Comparison of ENCODE assay signal across 8 mouse cellular contexts in genomic region chr10:79987771-79988505, GRCm38 (mm10). TPM values are rescaled to one million over a fixed set of nuclear protein-coding genes. Genes with fewer than 3 reads are reported as not detected.
A peak's percentile ranks its signal among the peaks of the same experiment; 100 is the strongest.
DNase-seq lines count a peak whose midpoint lies in the region; ATAC-seq and TF ChIP-seq lines count a peak whose summit lies in the region.

No protein-coding gene starts in this region.

- H3K36me3 ChIP-seq in thymus, adult 2 months (ENCODE audit: control insufficient read depth, insufficient read depth, low read length), result 0 out of 2 replicates have a peak, but pooled peaks cover 5% of the 10 kb centered on the region
- no peaks in the 10 kb centered on the region for H3K36me3 ChIP-seq in forebrain, embryonic 15.5 days
- no peaks in the 10 kb centered on the region for H3K36me3 ChIP-seq in liver, embryonic 14.5 days (replicated peaks; ENCODE audit: control insufficient read depth, insufficient read depth, low read depth)
- peaks cover 11% of the 10 kb centered on the region; the same call in 1 of the 2 replicates for H3K36me3 ChIP-seq in stomach, embryonic 14.5 days (ENCODE audit: control insufficient read depth, insufficient read depth, low read length)

- peak overlapping the region; percentile 69 for H3K27ac ChIP-seq in thymus, adult 2 months (ENCODE audit: control insufficient read depth, insufficient read depth, low read length)
- no peak overlapping the region for H3K27ac ChIP-seq in forebrain, embryonic 15.5 days (replicated peaks)
- H3K27ac ChIP-seq in liver, embryonic 14.5 days, result no peak overlapping the region; the same call in 1 of the 2 replicates
- H3K27ac ChIP-seq in stomach, embryonic 14.5 days (ENCODE audit: low read length), result peak overlapping the region; percentile 98
- H3K27ac ChIP-seq in cerebellum, adult 2 months (ENCODE audit: insufficient read depth, low read length), result no peak overlapping the region

- TF ChIP-seq POLR2A in thymus, adult 2 months (IDR thresholded peaks at IDR 0.05; ENCODE audit: control insufficient read depth, extremely low read depth, insufficient read depth, low read length, poor library complexity), result no peak
- no peak for TF ChIP-seq POLR2A in cerebellum, adult 2 months (IDR thresholded peaks at IDR 0.05; ENCODE audit: borderline replicate concordance, insufficient read depth, low read length)

- H3K4me1 ChIP-seq in thymus, adult 2 months (replicated peaks; ENCODE audit: control insufficient read depth, insufficient read depth, low read length), result peaks cover 52% of the 10 kb centered on the region
- H3K4me1 ChIP-seq in forebrain, embryonic 15.5 days, result peaks cover 38% of the 10 kb centered on the region
- peaks cover 30 to 41% of the 10 kb centered on the region in 2 experiments for H3K4me1 ChIP-seq in liver, embryonic 14.5 days (replicated peaks; ENCODE audit: control insufficient read depth in 2 of 2, insufficient read depth in 2 of 2, low read length in 1 of 2)
- peaks cover 37% of the 10 kb centered on the region for H3K4me1 ChIP-seq in stomach, embryonic 14.5 days (ENCODE audit: control insufficient read depth, insufficient read depth, low read length)
- peaks cover 8% of the 10 kb centered on the region; the same call in 1 of the 2 replicates for H3K4me1 ChIP-seq in cerebellum, adult 2 months (ENCODE audit: control insufficient read depth, insufficient read depth, low read length)

- no peak for TF ChIP-seq CTCF in thymus, adult 2 months (IDR thresholded peaks at IDR 0.05; ENCODE audit: borderline replicate concordance, control insufficient read depth, extremely low read depth, insufficient read depth, low read length, poor library complexity)
- no peak for TF ChIP-seq CTCF in liver, embryonic 14.5 days (IDR thresholded peaks at IDR 0.05; ENCODE audit: low read depth)
- TF ChIP-seq CTCF in cerebellum, adult 2 months (IDR thresholded peaks at IDR 0.05; ENCODE audit: borderline replicate concordance, insufficient read depth, low read depth, low read length), result no peak

- DNase-seq in thymus, adult 2 months, result no peak
- DNase-seq in thymus, postnatal 25 days, result no peak
- no peak for DNase-seq in liver, embryonic 14.5 days (ENCODE audit: low read depth in 3 of 3, low spot score in 3 of 3)
- no peak for DNase-seq in cerebellum, postnatal 4 days (ENCODE audit: low spot score in 2 of 2)
- no peak for DNase-seq in cerebellum, adult 2 months
- no peak for DNase-seq in right cerebral cortex, postnatal 10 days (ENCODE audit: low spot score in 2 of 2)

- WGBS in thymus, adult 2 months, result 29% methylated on average over 27 of the region's 27 CpGs
- 13% methylated on average over 27 of the region's 27 CpGs for WGBS in forebrain, embryonic 15.5 days
- 18% methylated on average over 27 of the region's 27 CpGs for WGBS in liver, embryonic 14.5 days (ENCODE audit: insufficient replicate concordance)
- 9% methylated on average over 27 of the region's 27 CpGs for WGBS in stomach, embryonic 14.5 days
- WGBS in cerebellum, adult 2 months, result 19% methylated on average over 27 of the region's 27 CpGs

- H3K9ac ChIP-seq in forebrain, embryonic 15.5 days (replicated peaks), result peak overlapping the region; percentile 25
- H3K9ac ChIP-seq in liver, embryonic 14.5 days (replicated peaks), result peak overlapping the region; percentile 45
- H3K9ac ChIP-seq in stomach, embryonic 14.5 days (replicated peaks; ENCODE audit: low read depth, low read length), result peak overlapping the region; percentile 85

- TF ChIP-seq EP300 in liver, embryonic 14.5 days (IDR thresholded peaks at IDR 0.05; ENCODE audit: low read depth), result no peak

- H3K9me3 ChIP-seq in forebrain, embryonic 15.5 days, result no peaks in the 10 kb centered on the region
- H3K9me3 ChIP-seq in liver, embryonic 14.5 days (ENCODE audit: control insufficient read depth, low read length), result no peaks in the 10 kb centered on the region; the same call in 1 of the 2 replicates
- peaks cover 7% of the 10 kb centered on the region; the same call in 1 of the 2 replicates for H3K9me3 ChIP-seq in stomach, embryonic 14.5 days (ENCODE audit: control insufficient read depth, low read depth, low read length)

- no peak for ATAC-seq in forebrain, embryonic 15.5 days (replicated peaks)
- ATAC-seq in liver, embryonic 14.5 days (ENCODE audit: insufficient read depth), result no peak
- no peak for ATAC-seq in stomach, embryonic 14.5 days (ENCODE audit: insufficient number of reproducible peaks, insufficient read depth, low FRiP score, low read depth)

- H3K27me3 ChIP-seq in thymus, adult 2 months (ENCODE audit: control insufficient read depth, insufficient read depth, low read length), result no peaks in the 10 kb centered on the region
- peaks cover 44% of the 10 kb centered on the region for H3K27me3 ChIP-seq in forebrain, embryonic 15.5 days
- peaks cover 23% of the 10 kb centered on the region for H3K27me3 ChIP-seq in liver, embryonic 14.5 days (ENCODE audit: control insufficient read depth, insufficient read depth, low read length)
- H3K27me3 ChIP-seq in stomach, embryonic 14.5 days (ENCODE audit: control insufficient read depth, insufficient read depth, low read length), result no peaks in the 10 kb centered on the region
- H3K27me3 ChIP-seq in cerebellum, adult 2 months (ENCODE audit: control insufficient read depth, insufficient read depth, low read length), result no peaks in the 10 kb centered on the region

- H3K4me2 ChIP-seq in forebrain, embryonic 15.5 days (replicated peaks), result peak overlapping the region; percentile 45
- H3K4me2 ChIP-seq in liver, embryonic 14.5 days (ENCODE audit: low read depth), result peak overlapping the region; percentile 97
- H3K4me2 ChIP-seq in stomach, embryonic 14.5 days (replicated peaks; ENCODE audit: low read depth, low read length), result peak overlapping the region; percentile 53

- peak overlapping the region; percentile 53 for H3K4me3 ChIP-seq in thymus, adult 2 months (ENCODE audit: control insufficient read depth, insufficient read depth, low read length)
- H3K4me3 ChIP-seq in forebrain, embryonic 15.5 days, result peak overlapping the region; percentile 33
- peak overlapping the region; percentile 47 to 57 for H3K4me3 ChIP-seq in liver, embryonic 14.5 days (ENCODE audit: insufficient read depth in 1 of 2, low read depth in 2 of 2, low read length in 2 of 2)
- H3K4me3 ChIP-seq in stomach, embryonic 14.5 days (ENCODE audit: low read depth, low read length), result peak overlapping the region; percentile 76
- no peak overlapping the region for H3K4me3 ChIP-seq in cerebellum, adult 2 months (replicated peaks; ENCODE audit: insufficient read depth, low read depth, low read length)

RNA-seq across cellular contexts. Expression of gene Cnn2, which starts 0.4 kb away (rescaled TPM):
- 239 and 245 TPM in 2 replicates for polyA plus RNA-seq in thymus, adult 2 months (2012; rRNA removed)
- 26.7 and 29.1 TPM in 2 replicates for polyA plus RNA-seq in forebrain, embryonic 15.5 days (2015; fragmentation: Nextera tagmentation; extraction: Ambion mirVana)
- 14.3 and 15.8 TPM in 2 replicates for polyA plus RNA-seq in liver, embryonic 14.5 days (2012; rRNA removed)
- polyA plus RNA-seq in liver, embryonic 14.5 days (2014; fragmentation: Nextera tagmentation; extraction: Ambion mirVana), result 33.8 and 39.7 TPM in 2 replicates
- 397 and 424 TPM in 2 replicates for polyA plus RNA-seq in stomach, embryonic 14.5 days (2014; fragmentation: Nextera tagmentation; extraction: Ambion mirVana)
- 8.2 and 9.3 TPM in 2 replicates for polyA plus RNA-seq in cerebellum, adult 2 months (2012; rRNA removed)

RNA-seq across cellular contexts. Expression of gene Tmem259, which starts 3.8 kb away (rescaled TPM):
- 540 and 566 TPM in 2 replicates for polyA plus RNA-seq in thymus, adult 2 months (2012; rRNA removed)
- 21.7 and 23.1 TPM in 2 replicates for polyA plus RNA-seq in forebrain, embryonic 15.5 days (2015; fragmentation: Nextera tagmentation; extraction: Ambion mirVana)
- 59.7 and 79.7 TPM in 2 replicates for polyA plus RNA-seq in liver, embryonic 14.5 days (2012; rRNA removed)
- polyA plus RNA-seq in liver, embryonic 14.5 days (2014; fragmentation: Nextera tagmentation; extraction: Ambion mirVana), result 5.9 and 8.6 TPM in 2 replicates
- polyA plus RNA-seq in stomach, embryonic 14.5 days (2014; fragmentation: Nextera tagmentation; extraction: Ambion mirVana), result 15.6 and 16.7 TPM in 2 replicates
- 191 and 204 TPM in 2 replicates for polyA plus RNA-seq in cerebellum, adult 2 months (2012; rRNA removed)

RNA-seq across cellular contexts. Expression of gene Abca7, which starts 8.4 kb away (rescaled TPM):
- 79.5 and 83.5 TPM in 2 replicates for polyA plus RNA-seq in thymus, adult 2 months (2012; rRNA removed)
- polyA plus RNA-seq in forebrain, embryonic 15.5 days (2015; fragmentation: Nextera tagmentation; extraction: Ambion mirVana), result 3.7 and 4.1 TPM in 2 replicates
- 11.2 and 12.7 TPM in 2 replicates for polyA plus RNA-seq in liver, embryonic 14.5 days (2012; rRNA removed)
- polyA plus RNA-seq in liver, embryonic 14.5 days (2014; fragmentation: Nextera tagmentation; extraction: Ambion mirVana), result 4.9 and 6.0 TPM in 2 replicates
- polyA plus RNA-seq in stomach, embryonic 14.5 days (2014; fragmentation: Nextera tagmentation; extraction: Ambion mirVana), result 3.2 and 3.6 TPM in 2 replicates
- 31.1 and 32.4 TPM in 2 replicates for polyA plus RNA-seq in cerebellum, adult 2 months (2012; rRNA removed)

RNA-seq across cellular contexts. Expression of gene Grin3b, which starts 17.4 kb away (rescaled TPM):
- 0.07 and 0.14 TPM in 2 replicates for polyA plus RNA-seq in thymus, adult 2 months (2012; rRNA removed)
- 0.50 and 0.63 TPM in 2 replicates for polyA plus RNA-seq in forebrain, embryonic 15.5 days (2015; fragmentation: Nextera tagmentation; extraction: Ambion mirVana)
- 0.01 and 0.03 TPM in 2 replicates for polyA plus RNA-seq in liver, embryonic 14.5 days (2012; rRNA removed)
- polyA plus RNA-seq in liver, embryonic 14.5 days (2014; fragmentation: Nextera tagmentation; extraction: Ambion mirVana), result 0.13 TPM in 1 of 2 replicates, not detected in the other
- 0.32 and 0.36 TPM in 2 replicates for polyA plus RNA-seq in stomach, embryonic 14.5 days (2014; fragmentation: Nextera tagmentation; extraction: Ambion mirVana)
- 5.5 and 5.9 TPM in 2 replicates for polyA plus RNA-seq in cerebellum, adult 2 months (2012; rRNA removed)

RNA-seq across cellular contexts. Expression of gene Wdr18, which starts 28.0 kb away (rescaled TPM):
- 68.1 and 74.5 TPM in 2 replicates for polyA plus RNA-seq in thymus, adult 2 months (2012; rRNA removed)
- 89.2 and 94.3 TPM in 2 replicates for polyA plus RNA-seq in forebrain, embryonic 15.5 days (2015; fragmentation: Nextera tagmentation; extraction: Ambion mirVana)
- polyA plus RNA-seq in liver, embryonic 14.5 days (2012; rRNA removed), result 22.3 and 24.7 TPM in 2 replicates
- 58.4 TPM in 2 replicates for polyA plus RNA-seq in liver, embryonic 14.5 days (2014; fragmentation: Nextera tagmentation; extraction: Ambion mirVana)
- polyA plus RNA-seq in stomach, embryonic 14.5 days (2014; fragmentation: Nextera tagmentation; extraction: Ambion mirVana), result 97.2 and 107 TPM in 2 replicates
- 56.2 and 57.4 TPM in 2 replicates for polyA plus RNA-seq in cerebellum, adult 2 months (2012; rRNA removed)

Comparison
In these comparisons a context has a peak if more than half of its experiments do, and no peak if none do; other contexts are left out.
1. H3K27ac ChIP-seq: peak in thymus, adult 2 months (single experiment) and stomach, embryonic 14.5 days (single experiment); none in forebrain, embryonic 15.5 days (single experiment), liver, embryonic 14.5 days (single experiment) and cerebellum, adult 2 months (single experiment).
2. H3K4me2 ChIP-seq: peak in every context shown above with its lines; median percentile 97 in liver, embryonic 14.5 days; 53 in stomach, embryonic 14.5 days; 45 in forebrain, embryonic 15.5 days.
3. H3K9ac ChIP-seq: peak in every context shown above with its lines; median percentile 85 in stomach, embryonic 14.5 days; 45 in liver, embryonic 14.5 days; 25 in forebrain, embryonic 15.5 days.